Mouse (Mus musculus) stomach, postnatal 0 days (tissue): ENCODE measurements around the gene Ap4e1. TPM values are rescaled to one million over a fixed set of nuclear protein-coding genes. Genes with fewer than 3 reads are reported as not detected.
"Not testable (repeated sequence)": the region's sequence is repeated elsewhere in the genome, so short reads cannot be mapped to it uniquely, and the experiment has no call there.

Experiments used
- ATAC-seq: fragments of 200-750 bp; cut with Nextera tagmentation; 2 replicates; pipeline ENCODE4 v1.8.0; 2017; ENCODE audit not compliant: low FRiP score, low TSS enrichment
- DNase-seq: peaks from one replicate; pipeline ENCODE4 v3.0.0-alpha.2; 2016; ENCODE audit warnings: low spot score
- H3K27ac ChIP-seq: fragments of 300-500 bp; sonication (generic); replicated peaks from 2 replicates; pipeline ENCODE4 v1.5.1; 2014; ENCODE audit warnings: mild to moderate bottlenecking, control low read depth
- H3K27me3 ChIP-seq: fragments of 300-500 bp; sonication (generic); 2 replicates; pipeline ENCODE4 v1.6.1; 2014; ENCODE audit warnings: low read length; ENCODE audit not compliant: control insufficient read depth, insufficient read depth
- H3K36me3 ChIP-seq: fragments of 300-500 bp; sonication (generic); 2 replicates; pipeline ENCODE4 v1.6.1; 2014; ENCODE audit warnings: low read length, mixed read lengths; ENCODE audit not compliant: control insufficient read depth, insufficient read depth
- H3K4me1 ChIP-seq: fragments of 300-500 bp; sonication (generic); replicated peaks from 2 replicates; pipeline ENCODE4 v1.6.1; 2014; ENCODE audit warnings: antibody characterized with exemption; ENCODE audit not compliant: control insufficient read depth, insufficient read depth
- H3K4me2 ChIP-seq: fragments of 300-500 bp; sonication (generic); replicated peaks from 2 replicates; pipeline ENCODE4 v1.6.1; 2014; ENCODE audit warnings: low read depth, mild to moderate bottlenecking, control low read depth, moderate library complexity
- H3K4me3 ChIP-seq: fragments of 300-500 bp; sonication (generic); 2 replicates; pipeline ENCODE4 v1.5.1; 2014; ENCODE audit warnings: low read depth, low read length, control low read depth
- H3K9ac ChIP-seq: fragments of 300-500 bp; sonication (generic); 2 replicates; pipeline ENCODE4 v1.6.1; 2014; ENCODE audit warnings: mild to moderate bottlenecking, low read length, control low read depth, mixed read lengths
- H3K9me3 ChIP-seq: fragments of 300-500 bp; sonication (generic); 2 replicates; pipeline ENCODE4 v1.6.1; 2016; ENCODE audit warnings: low read length; ENCODE audit not compliant: control insufficient read depth
- CTCF ChIP-seq: IDR thresholded peaks from 2 replicates; pipeline ENCODE4 v1.5.1; 2016; ENCODE audit warnings: antibody characterized with exemption, low read depth, mild to moderate bottlenecking, moderate library complexity
- EP300 ChIP-seq: optimal IDR thresholded peaks from 2 replicates; pipeline ENCODE3; 2016; ENCODE audit warnings: antibody characterized with exemption
- WGBS: fragments of 180-500 bp; shearing (Covaris S2); extraction: QIAGEN DNeasy Blood & Tissue Kit; methylation state at CpG from one replicate; pipeline ENCODE4 v1.1.7; 2014; 5-methylcytosine and 5-hydroxymethylcytosine counted together
- polyA plus RNA-seq: library from polyadenylated mRNA; unstranded; fragments of >200 nt; fragmentation: Nextera tagmentation; extraction: Ambion mirVana; gene quantifications from 2 replicates; pipeline ENCODE4 v1.2.1, GENCODE M21; 2015

Gene Ap4e1
- polyA plus RNA-seq, 1 experiment from 2014 or later: 3.9 TPM

DNA sequence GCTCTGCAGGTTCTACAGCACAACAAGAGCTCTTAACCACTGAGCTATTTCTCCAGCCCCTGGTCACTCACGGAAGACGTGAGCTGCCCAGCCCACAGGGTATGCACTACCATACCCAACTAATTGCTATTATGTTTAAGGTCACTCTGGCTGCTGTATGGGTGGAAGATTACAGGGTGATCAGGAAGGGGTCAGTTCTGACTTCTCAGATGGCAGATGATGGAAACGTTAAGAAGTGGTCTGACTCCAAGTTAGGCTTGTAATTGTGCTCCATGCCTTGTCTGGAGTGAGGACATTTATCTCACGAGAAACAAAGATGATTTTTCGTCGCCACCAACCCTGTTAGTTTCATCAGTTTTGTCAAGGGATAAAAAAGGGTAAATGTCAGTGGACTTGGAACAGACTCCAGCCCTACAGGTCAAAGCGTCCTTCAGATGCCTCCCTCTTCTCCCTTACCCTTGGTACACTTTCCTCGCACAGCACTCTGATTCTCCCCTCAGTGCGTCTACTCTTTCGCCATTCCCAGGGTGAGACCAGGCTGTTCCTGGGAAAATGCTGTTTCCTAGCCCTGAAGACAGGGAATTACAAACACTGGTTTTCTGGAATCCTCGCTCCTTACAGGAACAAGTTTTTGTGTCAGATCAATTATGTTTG is 61.4 kb downstream of the Ap4e1 start:
- no peaks in the 10 kb centered on the region for H3K9me3 ChIP-seq
- peak overlapping the region; percentile 53; the same call in 1 of the 2 replicates for H3K27ac ChIP-seq
- DNase-seq (peak; percentile 17), ATAC-seq (no peak)
- H3K9ac ChIP-seq: peak overlapping the region; percentile 47
- no peaks in the 10 kb centered on the region for H3K27me3 ChIP-seq
- H3K36me3 ChIP-seq: peaks cover 6% of the 10 kb centered on the region; the same call in 1 of the 2 replicates
- peak overlapping the region; percentile 64 for H3K4me2 ChIP-seq
- TF ChIP-seq EP300: no peak
- TF ChIP-seq CTCF: no peak
- H3K4me1 ChIP-seq: no peaks in the 10 kb centered on the region
- 17% methylated on average over 11 of the region's 11 CpGs for WGBS
- peak overlapping the region; percentile 66 for H3K4me3 ChIP-seq

DNA sequence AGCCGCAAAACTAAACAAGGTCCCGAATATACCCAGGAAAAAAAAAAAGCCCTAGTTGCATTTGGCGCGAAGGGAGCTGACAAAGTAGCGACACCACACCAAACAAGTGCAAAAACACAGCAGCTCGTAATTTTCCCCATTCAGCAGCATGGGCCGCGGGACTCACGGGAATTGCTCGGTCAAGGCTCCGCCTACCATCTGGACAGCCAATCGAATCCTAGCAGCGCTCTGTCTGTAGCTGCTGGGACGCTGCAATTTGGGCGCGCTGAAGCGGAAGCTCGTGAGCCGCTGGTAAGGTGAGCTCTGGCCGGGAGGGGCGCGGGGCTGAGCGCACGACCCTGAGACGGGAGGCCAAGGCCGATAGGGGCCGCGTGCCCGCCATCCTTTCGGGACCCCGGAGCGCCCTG is 61.9 kb downstream of the Ap4e1 start, which contains the start of gene Blvra:
Gene Blvra, plus strand, starts transcription at position 231 of the 407 bp plus-strand sequence.
- TF ChIP-seq CTCF: peak; percentile 32
- TF ChIP-seq EP300: no peak
- no peaks in the 10 kb centered on the region for H3K27me3 ChIP-seq
- H3K9ac ChIP-seq: peak within 1 kb of the TSS; percentile 68
- WGBS: under 1% methylated on average over 32 of the region's 32 CpGs
- H3K4me2 ChIP-seq: peak within 1 kb of the TSS; percentile 64
- H3K27ac ChIP-seq: peak within 1 kb of the TSS; percentile 53; the same call in 1 of the 2 replicates
- peaks cover 6% of the 10 kb centered on the region; the same call in 1 of the 2 replicates for H3K36me3 ChIP-seq
- H3K4me3 ChIP-seq: peak within 1 kb of the TSS; percentile 66
- H3K4me1 ChIP-seq: no peaks in the 10 kb centered on the region
- DNase-seq (peak; percentile 91), ATAC-seq (peak; percentile 98)
- H3K9me3 ChIP-seq: no peaks in the 10 kb centered on the region

DNA sequence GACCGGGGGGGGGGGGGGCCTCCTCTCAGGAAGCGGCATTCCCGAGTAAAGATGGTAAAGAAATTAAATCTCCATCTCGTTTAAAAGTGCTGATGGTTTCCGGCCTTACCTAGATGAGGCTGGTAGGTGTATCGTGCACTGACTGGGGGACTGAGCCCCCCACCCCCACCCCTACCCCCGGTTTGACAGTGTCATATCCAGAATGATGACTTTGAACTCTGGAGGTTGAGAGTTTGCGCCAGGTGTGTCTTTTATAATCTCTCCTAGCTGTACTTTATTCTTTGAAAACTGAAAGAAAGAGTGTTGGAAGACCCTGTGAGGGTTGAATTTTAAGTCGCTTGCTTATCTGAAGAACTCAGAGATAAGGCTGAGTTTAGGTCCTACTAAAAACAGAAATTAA is 62.4 kb downstream of the Ap4e1 start:
- no peaks in the 10 kb centered on the region for H3K9me3 ChIP-seq
- peak overlapping the region; percentile 68 for H3K9ac ChIP-seq
- TF ChIP-seq EP300: no peak
- no peak for TF ChIP-seq CTCF
- 9% methylated on average over 7 of the region's 9 CpGs for WGBS
- peaks cover 6% of the 10 kb centered on the region; the same call in 1 of the 2 replicates for H3K36me3 ChIP-seq
- no peak overlapping the region for H3K27ac ChIP-seq
- H3K4me2 ChIP-seq: peak overlapping the region; percentile 64
- no peaks in the 10 kb centered on the region for H3K27me3 ChIP-seq
- no peaks in the 10 kb centered on the region for H3K4me1 ChIP-seq
- no peak for DNase-seq
- ATAC-seq: no peak; the same call in 1 of the 2 replicates
- peak overlapping the region; percentile 66 for H3K4me3 ChIP-seq

DNA sequence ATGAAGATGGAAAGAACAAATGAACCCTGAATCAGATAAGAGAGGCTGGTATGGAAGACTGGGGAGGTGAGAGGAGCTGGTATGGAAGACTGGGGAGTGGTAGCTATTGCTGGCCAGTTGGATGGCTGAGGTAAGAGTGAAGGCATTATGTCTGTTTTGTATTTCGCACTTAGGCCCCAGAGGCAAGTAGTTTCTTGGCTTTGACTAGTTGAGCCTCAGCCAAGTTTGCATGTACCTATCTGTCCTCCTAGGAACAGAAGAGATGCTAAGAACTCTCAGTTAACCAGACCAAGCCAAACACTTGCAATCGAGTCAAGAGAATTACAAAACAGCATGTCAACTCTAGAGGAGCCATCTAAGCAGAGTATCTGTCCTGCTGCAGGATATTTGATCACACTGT is 65.6 kb downstream of the Ap4e1 start:
- no peaks in the 10 kb centered on the region for H3K27me3 ChIP-seq
- no peaks in the 10 kb centered on the region for H3K4me1 ChIP-seq
- no peak overlapping the region for H3K27ac ChIP-seq
- no peak overlapping the region for H3K4me3 ChIP-seq
- WGBS: 92% methylated on average over 2 of the region's 2 CpGs
- H3K9me3 ChIP-seq: no peaks in the 10 kb centered on the region
- H3K4me2 ChIP-seq: no peak overlapping the region
- TF ChIP-seq EP300 (no peak), CTCF (no peak)
- no peaks in the 10 kb centered on the region for H3K36me3 ChIP-seq
- DNase-seq (no peak), ATAC-seq (no peak)
- H3K9ac ChIP-seq: no peak overlapping the region

DNA sequence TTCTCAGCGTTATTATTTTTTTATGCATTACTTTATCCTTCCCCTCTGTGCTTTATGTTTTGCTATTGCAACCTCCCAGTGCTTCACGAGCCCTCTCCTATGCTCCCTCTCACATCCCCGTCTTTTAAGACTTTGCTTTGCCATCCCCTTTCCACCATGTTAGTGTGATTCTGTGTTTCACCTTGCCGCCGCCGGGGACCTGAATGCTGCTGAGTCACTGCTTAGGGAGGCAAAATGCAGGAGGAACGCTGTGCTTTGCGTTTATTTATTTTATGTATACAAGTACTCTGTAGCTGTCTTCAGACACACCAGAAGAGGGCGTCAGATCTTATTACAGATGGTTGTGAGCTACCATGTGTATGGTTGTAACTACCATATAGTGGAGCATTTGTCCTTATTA is 69.1 kb downstream of the Ap4e1 start:
- H3K4me2 ChIP-seq: no peak overlapping the region
- H3K27me3 ChIP-seq: no peaks in the 10 kb centered on the region
- 70% methylated on average over 9 of the region's 9 CpGs for WGBS
- no peak for TF ChIP-seq EP300
- TF ChIP-seq CTCF: no peak
- H3K36me3 ChIP-seq: no peaks in the 10 kb centered on the region
- no peak overlapping the region for H3K9ac ChIP-seq
- H3K9me3 ChIP-seq: no peaks in the 10 kb centered on the region
- DNase-seq: no peak
- no peak for ATAC-seq
- no peak overlapping the region for H3K27ac ChIP-seq
- H3K4me3 ChIP-seq: no peak overlapping the region
- no peaks in the 10 kb centered on the region for H3K4me1 ChIP-seq

DNA sequence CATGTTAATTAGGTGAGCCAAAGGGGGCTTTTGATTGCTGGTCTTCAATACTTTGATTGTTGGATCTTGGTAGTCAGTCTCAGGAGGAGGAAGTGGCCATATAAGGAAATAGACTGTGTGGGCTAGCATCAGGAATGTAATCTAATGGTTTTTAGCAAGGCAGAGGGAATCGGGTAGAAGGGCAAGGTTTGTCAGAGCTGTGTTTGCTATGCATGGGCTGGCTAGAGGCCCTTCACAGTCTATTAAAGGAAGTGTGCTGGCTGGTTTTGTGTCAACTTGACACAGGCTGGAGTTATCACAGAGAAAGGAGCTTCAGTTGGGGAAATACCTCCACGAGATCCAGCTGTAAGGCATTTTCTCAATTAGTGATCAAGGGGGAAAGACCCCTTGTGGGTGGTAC is 70.5 kb downstream of the Ap4e1 start:
- not testable (repeated sequence) for H3K36me3 ChIP-seq, H3K27ac ChIP-seq, H3K4me1 ChIP-seq, H3K4me2 ChIP-seq, H3K9me3 ChIP-seq, H3K27me3 ChIP-seq, DNase-seq, H3K4me3 ChIP-seq, H3K9ac ChIP-seq
- 50% methylated on average over 2 of the region's 2 CpGs for WGBS
- peak; percentile 72; the same call in 1 of the 2 replicates for ATAC-seq
